Mouse (Mus musculus) retina, embryonic 14.5 days (tissue): ENCODE measurements at regions not wholly inside any gene's neighbourhood (a gene's known extent, or its start where the extent isn't known, plus 50 kb on each side); places are given as distances from the start of the nearest gene placed in this dataset.

Source experiments
- DNase-seq: peaks from one replicate; pipeline ENCODE4 v3.0.0-alpha.2; 2015; ENCODE audit warnings: low spot score

- no peak for DNase-seq
Observed at GRCm38 (mm10) chr19:50087277-50087676, 591.2 kb downstream of the Sorcs1 start.

- DNase-seq = no peak
Observed at GRCm38 (mm10) chr19:50077427-50078040, 600.9 kb downstream of the Sorcs1 start.

GRCm38 (mm10) chr19:50060448-50060847, 618.0 kb downstream of the Sorcs1 start:
- DNase-seq = peak; percentile 15

- DNase-seq = no peak
Observed at GRCm38 (mm10) chr19:50052910-50053309, 625.5 kb downstream of the Sorcs1 start.

- DNase-seq = no peak
Observed at GRCm38 (mm10) chr19:50045761-50046160, 632.7 kb downstream of the Sorcs1 start.

GRCm38 (mm10) chr19:50013659-50014058, 664.8 kb downstream of the Sorcs1 start:
- DNase-seq = no peak

- peak; percentile 25 for DNase-seq
Observed at GRCm38 (mm10) chr19:50005248-50005647, 673.2 kb downstream of the Sorcs1 start.

- no peak for DNase-seq
Observed at GRCm38 (mm10) chr19:49985826-49986225, 692.6 kb downstream of the Sorcs1 start.

GRCm38 (mm10) chr19:49966284-49966841, 712.1 kb downstream of the Sorcs1 start:
- peak; percentile 82 for DNase-seq

- no peak for DNase-seq
Observed at GRCm38 (mm10) chr19:49964679-49965078, 713.8 kb downstream of the Sorcs1 start.

- no peak for DNase-seq
Observed at GRCm38 (mm10) chr19:49958517-49958916, 719.9 kb downstream of the Sorcs1 start.

- peak; percentile 9 for DNase-seq
Observed at GRCm38 (mm10) chr19:49931202-49931601, 747.2 kb downstream of the Sorcs1 start.

GRCm38 (mm10) chr19:49911738-49912137, 766.7 kb downstream of the Sorcs1 start:
- no peak for DNase-seq

- no peak for DNase-seq
Observed at GRCm38 (mm10) chr19:49880241-49880640, 798.2 kb downstream of the Sorcs1 start.

GRCm38 (mm10) chr19:49860761-49861160, 817.7 kb downstream of the Sorcs1 start:
- DNase-seq = no peak

GRCm38 (mm10) chr19:49855481-49856035, 822.9 kb downstream of the Sorcs1 start:
- peak; percentile 82 for DNase-seq

GRCm38 (mm10) chr19:49841984-49842383, 836.5 kb downstream of the Sorcs1 start:
- no peak for DNase-seq

GRCm38 (mm10) chr19:49839153-49839911, 839.1 kb downstream of the Sorcs1 start:
- peak; percentile 88 for DNase-seq

- DNase-seq = peak; percentile 49
Observed at GRCm38 (mm10) chr19:49830918-49831317, 847.5 kb downstream of the Sorcs1 start.

- no peak for DNase-seq
Observed at GRCm38 (mm10) chr19:49805636-49806397, 872.6 kb downstream of the Sorcs1 start.
